Mouse (Mus musculus) neural tube, embryonic 11.5 days (tissue): ENCODE measurements around the gene Slc41a3. TPM values are rescaled to one million over a fixed set of nuclear protein-coding genes. Genes with fewer than 3 reads are reported as not detected.

Experiments
- ATAC-seq: fragments of 200-750 bp; cut with Nextera tagmentation; 2 replicates; pipeline ENCODE4 v1.8.0; 2017; ENCODE audit warnings: moderate number of reproducible peaks, mild to moderate bottlenecking, moderate TSS enrichment, moderate library complexity; ENCODE audit not compliant: insufficient read depth, low FRiP score, low TSS enrichment
- DNase-seq: peaks from one replicate; pipeline ENCODE4 v3.0.0-alpha.2; 2015; ENCODE audit warnings: low spot score
- H3K27ac ChIP-seq: fragments of 300-500 bp; sonication (generic); 2 replicates; pipeline ENCODE4 v1.5.1; 2014; ENCODE audit warnings: low read depth, mild to moderate bottlenecking, low read length
- H3K27me3 ChIP-seq: fragments of 300-500 bp; sonication (generic); 2 replicates; pipeline ENCODE4 v1.6.1; 2014; ENCODE audit warnings: mild to moderate bottlenecking, low read length, mixed read lengths; ENCODE audit not compliant: control insufficient read depth, insufficient read depth
- H3K36me3 ChIP-seq: fragments of 300-500 bp; sonication (generic); 2 replicates; pipeline ENCODE4 v1.6.1; 2014; ENCODE audit warnings: mild to moderate bottlenecking, low read length, moderate library complexity, mixed read lengths; ENCODE audit not compliant: control insufficient read depth, insufficient read depth
- H3K4me1 ChIP-seq: fragments of 300-500 bp; sonication (generic); 2 replicates; pipeline ENCODE4 v1.6.1; 2014; ENCODE audit warnings: low read length, mixed read lengths; ENCODE audit not compliant: control insufficient read depth, insufficient read depth
- H3K4me2 ChIP-seq: fragments of 300-500 bp; sonication (generic); 2 replicates; pipeline ENCODE4 v1.6.1; 2014; ENCODE audit warnings: low read depth, mild to moderate bottlenecking, moderate library complexity
- H3K4me3 ChIP-seq: fragments of 300-500 bp; sonication (generic); 2 replicates; pipeline ENCODE4 v1.5.1; 2014; ENCODE audit warnings: low read depth, low read length
- H3K9ac ChIP-seq: fragments of 300-500 bp; sonication (generic); 2 replicates; pipeline ENCODE4 v1.6.1; 2014; ENCODE audit warnings: mild to moderate bottlenecking, low read length
- H3K9me3 ChIP-seq: fragments of 300-500 bp; sonication (generic); 2 replicates; pipeline ENCODE4 v1.6.1; 2016; ENCODE audit warnings: low read length; ENCODE audit not compliant: control insufficient read depth
- WGBS: fragments of 180-500 bp; shearing (Covaris S2); extraction: QIAGEN DNeasy Blood & Tissue Kit; methylation state at CpG from one replicate; pipeline ENCODE4 v1.1.7; 2014; 5-methylcytosine and 5-hydroxymethylcytosine counted together
- polyA plus RNA-seq: library from polyadenylated mRNA; unstranded; fragments of >200 nt; fragmentation: Nextera tagmentation; extraction: Ambion mirVana; gene quantifications from 2 replicates; pipeline ENCODE4 v1.2.1, GENCODE M21; 2014

Gene Slc41a3
- polyA plus RNA-seq: 2.7 and 3.1 TPM in 2 replicates

- Histone ChIP-seq H3K36me3 (no peaks in the 10 kb centered on the region), H3K4me2 (peak within 1 kb of the TSS; percentile 85), H3K27me3 (no peaks in the 10 kb centered on the region), H3K27ac (no peak within 1 kb of the TSS), H3K9me3 (no peaks in the 10 kb centered on the region), H3K9ac (peak within 1 kb of the TSS; percentile 66), H3K4me1 (no peaks in the 10 kb centered on the region), H3K4me3 (peak within 1 kb of the TSS; percentile 40)
- DNase-seq: peak; percentile 91
- WGBS: 1% methylated on average over 49 of the region's 49 CpGs
- peak; percentile 90 for ATAC-seq
These were observed at the start of gene Slc41a3 for GRCm38 (mm10) chr6:90604533-90605297. Slc41a3 (plus strand) TSS chr6:90604725.

GRCm38 (mm10) chr6:90556534-90557058, 47.9 kb upstream of the Slc41a3 start:
- Histone ChIP-seq H3K4me2 (no peak overlapping the region), H3K4me1 (no peaks in the 10 kb centered on the region), H3K27me3 (no peaks in the 10 kb centered on the region), H3K27ac (no peak overlapping the region), H3K9me3 (no peaks in the 10 kb centered on the region), H3K9ac (no peak overlapping the region), H3K36me3 (no peaks in the 10 kb centered on the region), H3K4me3 (no peak overlapping the region)
- WGBS: 60% methylated on average over 2 of the region's 2 CpGs
- DNase-seq: no peak
- no peak for ATAC-seq

DNA sequence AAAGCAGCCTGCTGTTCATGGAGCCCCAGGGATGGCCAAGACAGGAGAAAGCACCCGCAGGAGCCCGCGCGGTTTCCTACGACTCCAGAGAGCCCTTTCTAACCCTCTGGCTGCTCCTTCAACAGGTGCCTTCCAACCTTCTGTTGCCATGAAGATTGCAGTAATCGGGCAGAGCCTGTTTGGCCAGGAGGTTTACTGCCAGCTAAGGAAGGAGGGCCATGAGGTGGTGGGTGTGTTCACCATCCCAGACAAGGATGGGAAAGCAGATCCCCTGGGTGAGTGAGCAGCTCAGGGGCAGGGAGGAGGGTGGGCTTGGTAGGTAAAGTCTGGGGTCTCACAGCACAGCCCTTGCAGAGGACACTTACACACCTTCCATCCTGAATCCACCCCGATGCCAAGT, 47.4 kb upstream of the Slc41a3 start:
- DNase-seq: no peak
- H3K36me3 ChIP-seq: no peaks in the 10 kb centered on the region
- H3K27me3 ChIP-seq: no peaks in the 10 kb centered on the region
- H3K4me2 ChIP-seq: no peak overlapping the region
- no peaks in the 10 kb centered on the region for H3K4me1 ChIP-seq
- WGBS: 93% methylated on average over 7 of the region's 7 CpGs
- H3K4me3 ChIP-seq: no peak overlapping the region
- no peaks in the 10 kb centered on the region for H3K9me3 ChIP-seq
- no peak for ATAC-seq
- H3K27ac ChIP-seq: no peak overlapping the region
- H3K9ac ChIP-seq: no peak overlapping the region

- WGBS: 81% methylated on average over 6 of the region's 6 CpGs
- Histone ChIP-seq H3K4me1 (no peaks in the 10 kb centered on the region), H3K36me3 (no peaks in the 10 kb centered on the region), H3K9me3 (no peaks in the 10 kb centered on the region), H3K4me3 (no peak overlapping the region), H3K9ac (no peak overlapping the region), H3K27me3 (no peaks in the 10 kb centered on the region), H3K4me2 (no peak overlapping the region), H3K27ac (no peak overlapping the region)
- ATAC-seq: no peak
- DNase-seq: no peak
These were observed 46.5 kb upstream of the Slc41a3 start for GRCm38 (mm10) chr6:90557829-90558693.

GRCm38 (mm10) chr6:90560390-90561058, 44.0 kb upstream of the Slc41a3 start:
- H3K4me3 ChIP-seq: no peak overlapping the region
- H3K9me3 ChIP-seq: no peaks in the 10 kb centered on the region
- no peaks in the 10 kb centered on the region for H3K4me1 ChIP-seq
- ATAC-seq (no peak), DNase-seq (no peak)
- H3K4me2 ChIP-seq: no peak overlapping the region
- no peaks in the 10 kb centered on the region for H3K27me3 ChIP-seq
- no peak overlapping the region for H3K27ac ChIP-seq
- H3K36me3 ChIP-seq: no peaks in the 10 kb centered on the region
- 84% methylated on average over 3 of the region's 3 CpGs for WGBS
- H3K9ac ChIP-seq: no peak overlapping the region

DNA sequence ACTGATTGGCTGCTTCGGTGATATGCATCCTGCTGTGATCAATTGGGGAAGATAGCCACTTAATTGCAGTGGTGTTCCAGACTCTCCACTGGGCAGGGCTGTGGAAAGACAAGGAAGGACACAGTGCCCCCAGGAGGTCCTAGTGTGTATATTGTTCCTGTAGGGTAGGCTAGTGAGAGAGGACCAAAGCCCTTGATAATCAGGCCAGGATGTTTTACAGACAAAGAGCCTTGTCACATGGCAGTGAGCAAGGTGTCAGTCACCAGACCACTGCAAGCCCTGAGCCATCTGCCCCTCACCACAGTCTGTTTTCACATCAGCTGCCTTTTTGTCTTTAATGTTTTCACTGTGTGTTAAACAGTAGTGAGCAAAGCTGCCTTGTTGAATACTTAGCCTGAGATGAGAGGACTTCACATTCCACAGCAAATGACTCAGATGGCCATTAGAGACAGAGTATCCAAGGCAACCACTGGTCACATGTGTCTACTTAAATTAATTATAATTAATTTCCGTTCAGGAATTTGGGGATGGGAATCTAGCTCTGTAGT, 43.2 kb upstream of the Slc41a3 start:
- 51% methylated on average over 2 of the region's 2 CpGs for WGBS
- Histone ChIP-seq H3K4me3 (no peak overlapping the region), H3K27me3 (no peaks in the 10 kb centered on the region), H3K27ac (no peak overlapping the region), H3K4me2 (no peak overlapping the region), H3K4me1 (no peaks in the 10 kb centered on the region), H3K9me3 (no peaks in the 10 kb centered on the region), H3K9ac (no peak overlapping the region), H3K36me3 (no peaks in the 10 kb centered on the region)
- ATAC-seq (peak; percentile 55; the same call in 1 of the 2 replicates), DNase-seq (peak; percentile 35)

DNA sequence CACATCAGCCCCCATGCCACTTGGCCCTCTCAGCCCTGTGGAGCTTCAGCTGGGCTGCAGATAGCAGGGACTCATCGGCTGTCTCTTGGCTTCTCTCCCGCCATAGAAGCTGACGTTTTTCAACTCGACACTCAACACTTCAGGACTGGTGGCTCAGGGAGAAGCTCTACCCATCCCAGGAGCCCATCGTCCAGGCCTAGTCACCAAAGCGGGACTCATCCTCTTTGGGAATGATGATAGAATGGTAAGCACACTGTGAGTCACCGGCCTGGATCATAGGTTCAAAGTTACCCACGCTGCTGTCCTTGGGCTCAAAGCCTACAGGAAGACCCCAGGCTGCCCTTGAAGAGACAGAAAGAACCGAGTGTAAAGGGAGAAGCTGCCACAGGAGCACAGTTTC, 40.3 kb upstream of the Slc41a3 start:
- 84% methylated on average over 9 of the region's 9 CpGs for WGBS
- no peak overlapping the region for H3K4me2 ChIP-seq
- no peak for ATAC-seq
- no peaks in the 10 kb centered on the region for H3K36me3 ChIP-seq
- no peak overlapping the region for H3K9ac ChIP-seq
- DNase-seq: no peak
- no peak overlapping the region for H3K27ac ChIP-seq
- no peaks in the 10 kb centered on the region for H3K4me1 ChIP-seq
- H3K4me3 ChIP-seq: no peak overlapping the region
- no peaks in the 10 kb centered on the region for H3K27me3 ChIP-seq
- H3K9me3 ChIP-seq: no peaks in the 10 kb centered on the region
